Mouse (Mus musculus) lung, postnatal 0 days (tissue): ENCODE measurements at regions not wholly inside any gene's neighbourhood (a gene's known extent, or its start where the extent isn't known, plus 50 kb on each side); places are given as distances from the start of the nearest gene placed in this dataset.

ENCODE experiments used
- ATAC-seq: fragments of 200-750 bp; cut with Nextera tagmentation; 2 replicates; pipeline ENCODE4 v1.8.0; 2017; ENCODE audit warnings: moderate library complexity
- DNase-seq: peaks from one replicate; pipeline ENCODE4 v3.0.0-alpha.2; 2016; ENCODE audit warnings: low spot score
- H3K27ac ChIP-seq: fragments of 300-500 bp; sonication (generic); 2 replicates; pipeline ENCODE4 v1.5.1; 2014; ENCODE audit warnings: antibody characterized with exemption, mild to moderate bottlenecking, low read length, mixed read lengths
- H3K27me3 ChIP-seq: fragments of 300-500 bp; sonication (generic); replicated peaks from 2 replicates; pipeline ENCODE4 v1.6.1; 2014; ENCODE audit warnings: low read length, mixed read lengths; ENCODE audit not compliant: insufficient read depth
- H3K36me3 ChIP-seq: fragments of 300-500 bp; sonication (generic); 2 replicates; pipeline ENCODE4 v1.6.1; 2014; ENCODE audit warnings: low read length, mixed read lengths; ENCODE audit not compliant: insufficient read depth
- H3K4me1 ChIP-seq: fragments of 300-500 bp; sonication (generic); 2 replicates; pipeline ENCODE4 v1.6.1; 2014; ENCODE audit warnings: antibody characterized with exemption, low read depth, low read length, mixed read lengths; ENCODE audit not compliant: insufficient read depth
- H3K4me2 ChIP-seq: fragments of 300-500 bp; sonication (generic); replicated peaks from 2 replicates; pipeline ENCODE4 v1.6.1; 2014; ENCODE audit warnings: low read depth, mild to moderate bottlenecking, low read length, moderate library complexity, mixed read lengths
- H3K4me3 ChIP-seq: fragments of 300-500 bp; sonication (generic); 2 replicates; pipeline ENCODE4 v1.5.1; 2014; ENCODE audit warnings: low read depth, low read length
- H3K9ac ChIP-seq: fragments of 300-500 bp; sonication (generic); replicated peaks from 2 replicates; pipeline ENCODE4 v1.6.1; 2014; ENCODE audit warnings: low read depth, mild to moderate bottlenecking
- H3K9me3 ChIP-seq: fragments of 300-500 bp; sonication (generic); 2 replicates; pipeline ENCODE4 v1.6.1; 2016; ENCODE audit warnings: low read length, mixed read lengths
- CTCF ChIP-seq: IDR thresholded peaks from 2 replicates; pipeline ENCODE4 v1.5.1; 2016; ENCODE audit warnings: antibody characterized with exemption, mild to moderate bottlenecking
- EP300 ChIP-seq: IDR thresholded peaks from 2 replicates; pipeline ENCODE4 v1.6.1; 2016; ENCODE audit warnings: antibody characterized with exemption, mild to moderate bottlenecking, control low read depth
- WGBS: fragments of 180-500 bp; shearing (Covaris S2); extraction: QIAGEN DNeasy Blood & Tissue Kit; methylation state at CpG from one replicate; pipeline ENCODE4 v1.1.7; 2014; 5-methylcytosine and 5-hydroxymethylcytosine counted together

GRCm38 (mm10) chrX:140164859-140165258, 102.2 kb downstream of the Pih1h3b start:
- DNase-seq (no peak), ATAC-seq (no peak)
- TF ChIP-seq CTCF: no peak
- TF ChIP-seq EP300: no peak
- H3K4me3 ChIP-seq: no peak overlapping the region
- H3K9me3 ChIP-seq: no peaks in the 10 kb centered on the region
- no peak overlapping the region for H3K27ac ChIP-seq
- no peaks in the 10 kb centered on the region for H3K27me3 ChIP-seq
- H3K9ac ChIP-seq: no peak overlapping the region
- H3K36me3 ChIP-seq: no peaks in the 10 kb centered on the region
- no peaks in the 10 kb centered on the region for H3K4me1 ChIP-seq
- 77% methylated on average over 2 of the region's 2 CpGs for WGBS
- no peak overlapping the region for H3K4me2 ChIP-seq

DNA sequence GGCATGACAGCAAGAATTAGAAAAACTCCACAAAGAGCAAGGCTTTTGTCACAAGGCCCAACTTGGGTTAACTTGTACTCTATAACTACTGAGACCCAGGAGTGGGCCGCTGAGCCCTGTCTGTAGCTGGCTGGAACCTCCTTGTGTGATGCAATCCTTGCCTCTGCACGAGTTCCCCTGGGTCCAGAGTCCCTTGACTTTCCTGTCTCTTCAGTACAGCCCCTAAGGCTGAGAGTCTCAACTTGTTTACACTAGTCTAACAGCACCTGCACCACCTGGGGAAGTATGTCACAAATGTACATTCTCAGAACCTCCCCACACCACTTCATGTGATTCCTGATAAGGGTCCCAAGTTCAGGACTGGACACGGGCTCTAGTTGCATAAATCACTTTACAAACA, 103.3 kb downstream of the Pih1h3b start:
- DNase-seq (peak; percentile 21), ATAC-seq (peak; percentile 79)
- Histone ChIP-seq H3K36me3 (no peaks in the 10 kb centered on the region), H3K27ac (no peak overlapping the region), H3K4me3 (no peak overlapping the region), H3K4me2 (no peak overlapping the region), H3K27me3 (no peaks in the 10 kb centered on the region), H3K9me3 (no peaks in the 10 kb centered on the region), H3K4me1 (no peaks in the 10 kb centered on the region), H3K9ac (no peak overlapping the region)
- 44% methylated on average over 3 of the region's 3 CpGs for whole genome bisulfite sequencing
- no peak for TF ChIP-seq CTCF
- no peak for TF ChIP-seq EP300

DNA sequence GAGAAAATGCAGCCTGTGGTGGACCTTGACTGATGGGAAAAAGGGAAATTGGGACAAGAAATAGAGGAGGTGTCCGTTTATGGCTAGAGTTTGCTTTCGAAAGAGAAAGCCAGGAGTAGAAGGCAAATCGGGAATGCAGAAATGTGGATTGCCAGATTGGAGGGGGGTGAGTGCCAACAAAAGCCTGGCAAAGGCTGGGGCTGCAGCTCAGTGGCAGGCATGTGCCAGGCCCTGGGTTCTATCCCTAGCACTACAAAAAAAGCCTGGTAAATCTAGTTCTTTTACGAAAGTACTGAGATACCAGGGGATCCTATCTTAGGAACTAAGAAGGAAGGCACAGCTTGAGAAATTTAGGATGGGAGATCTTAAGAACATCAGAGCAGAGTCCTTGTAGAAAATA, 117.2 kb downstream of the Pih1h3b start:
- ATAC-seq: no peak
- DNase-seq: no peak
- H3K4me1 ChIP-seq: no peaks in the 10 kb centered on the region
- no peak for TF ChIP-seq EP300
- TF ChIP-seq CTCF: no peak
- no peak overlapping the region for H3K27ac ChIP-seq
- H3K9me3 ChIP-seq: no peaks in the 10 kb centered on the region
- no peaks in the 10 kb centered on the region for H3K36me3 ChIP-seq
- H3K27me3 ChIP-seq: no peaks in the 10 kb centered on the region
- WGBS: 60% methylated on average over 4 of the region's 4 CpGs
- no peak overlapping the region for H3K4me3 ChIP-seq
- H3K9ac ChIP-seq: no peak overlapping the region
- H3K4me2 ChIP-seq: no peak overlapping the region

DNA sequence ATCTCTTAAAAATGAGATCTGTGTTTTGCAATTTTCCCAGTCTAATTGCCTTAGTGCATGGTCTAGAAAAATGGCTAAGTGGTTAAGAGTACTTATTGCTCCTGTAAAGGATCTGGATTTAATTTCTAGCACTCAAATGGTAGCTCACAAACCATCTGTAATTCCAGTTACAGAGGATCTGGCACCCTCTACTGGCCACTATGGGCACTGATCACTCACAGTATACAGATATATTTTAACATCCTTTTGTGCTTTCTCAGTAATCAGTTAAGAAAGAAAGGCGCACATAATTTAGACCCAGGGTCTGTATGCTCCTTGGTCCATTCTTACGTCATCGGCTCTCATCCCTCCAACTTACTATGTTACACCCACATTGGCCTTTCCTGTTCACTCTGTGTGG, 120.3 kb downstream of the Pih1h3b start:
- no peaks in the 10 kb centered on the region for H3K36me3 ChIP-seq
- H3K4me3 ChIP-seq: no peak overlapping the region
- ATAC-seq (no peak), DNase-seq (peak; percentile 7)
- no peak overlapping the region for H3K4me2 ChIP-seq
- no peaks in the 10 kb centered on the region for H3K9me3 ChIP-seq
- H3K27ac ChIP-seq: no peak overlapping the region
- TF ChIP-seq CTCF (peak; percentile 57), EP300 (no peak)
- 96% methylated on average over 3 of the region's 3 CpGs for WGBS
- no peaks in the 10 kb centered on the region for H3K4me1 ChIP-seq
- no peak overlapping the region for H3K9ac ChIP-seq
- H3K27me3 ChIP-seq: no peaks in the 10 kb centered on the region

GRCm38 (mm10) chrX:140203676-140204075, 138.4 kb upstream of the Frmpd3 start:
- Histone ChIP-seq H3K36me3 (no peaks in the 10 kb centered on the region), H3K4me2 (no peak overlapping the region), H3K4me1 (no peaks in the 10 kb centered on the region), H3K9ac (no peak overlapping the region), H3K9me3 (no peaks in the 10 kb centered on the region), H3K27me3 (no peaks in the 10 kb centered on the region), H3K4me3 (no peak overlapping the region), H3K27ac (no peak overlapping the region)
- 82% methylated on average over 3 of the region's 3 CpGs for WGBS
- ATAC-seq (no peak), DNase-seq (no peak)
- TF ChIP-seq CTCF (no peak), EP300 (no peak)

DNA sequence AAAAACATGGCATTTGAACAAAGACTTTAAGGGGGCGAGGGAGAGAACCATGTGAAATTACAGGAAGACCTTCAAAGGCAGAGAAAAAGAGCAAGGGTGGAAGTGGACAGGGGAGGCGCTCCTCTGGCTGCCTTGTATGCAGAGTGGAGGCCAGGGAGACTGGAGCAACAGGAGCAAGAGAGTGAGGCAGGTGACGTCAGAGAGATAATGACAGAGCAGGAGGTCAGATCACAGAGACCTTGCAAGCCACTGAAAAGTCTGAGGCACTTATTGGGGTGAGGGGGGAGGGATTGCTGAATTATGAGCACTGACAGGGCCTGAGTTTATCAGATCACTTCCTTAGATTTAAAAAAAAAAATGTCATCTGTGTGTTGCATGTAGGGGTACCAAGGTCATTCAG, 133.3 kb upstream of the Frmpd3 start:
- Histone ChIP-seq H3K4me3 (no peak overlapping the region), H3K27me3 (no peaks in the 10 kb centered on the region; the same call in 1 of the 2 replicates), H3K9me3 (no peaks in the 10 kb centered on the region), H3K4me1 (no peaks in the 10 kb centered on the region), H3K4me2 (no peak overlapping the region), H3K36me3 (no peaks in the 10 kb centered on the region), H3K9ac (no peak overlapping the region), H3K27ac (no peak overlapping the region)
- DNase-seq: no peak
- TF ChIP-seq EP300 (no peak), CTCF (no peak)
- ATAC-seq: no peak
- 44% methylated on average over 3 of the region's 3 CpGs for WGBS

GRCm38 (mm10) chrX:140212644-140213361, 129.3 kb upstream of the Frmpd3 start:
- Histone ChIP-seq H3K9ac (no peak overlapping the region), H3K4me2 (no peak overlapping the region), H3K27me3 (peaks cover 4% of the 10 kb centered on the region; the same call in 1 of the 2 replicates), H3K9me3 (no peaks in the 10 kb centered on the region), H3K4me1 (no peaks in the 10 kb centered on the region), H3K27ac (no peak overlapping the region), H3K36me3 (no peaks in the 10 kb centered on the region), H3K4me3 (no peak overlapping the region)
- TF ChIP-seq CTCF: no peak
- TF ChIP-seq EP300: no peak
- no peak for ATAC-seq
- DNase-seq: no peak
- 35% methylated on average over 3 of the region's 3 CpGs for WGBS
